Mouse (Mus musculus) megakaryocyte-erythroid progenitor cell, adult 5-6 weeks (primary cell): ENCODE results near the gene St3gal3. TPM values are rescaled to one million over a fixed set of nuclear protein-coding genes. Genes with fewer than 3 reads are reported as not detected.
A peak's percentile ranks its signal among the peaks of the same experiment; 100 is the strongest.

Source experiments
- ATAC-seq: replicated peaks from 2 replicates; pipeline ENCODE4 v1.8.0; 2016; ENCODE audit warnings: mild to moderate bottlenecking, inconsistent platforms; ENCODE audit not compliant: severe bottlenecking, poor library complexity, low FRiP score, low TSS enrichment
- total RNA-seq, 2 experiments: library from RNA; stranded (forward) in 1 of 2; stranded (reverse) in 1 of 2; fragments of 200-1000, 215-1000 nt in 1 of 2; fragments of >200 nt in 1 of 2; fragmentation: Nextera tagmentation in 1 of 2; gene quantifications; 2 replicates each; pipeline ENCODE4 v1.2.3; 2014 to 2017

The St3gal3 gene
- total RNA-seq, 2 experiments from 2014 or later, result 6.6 to 14.1 TPM

- ATAC-seq, result no peak
Observed at GRCm38 (mm10) chr4:117999951-118000350, 134.8 kb downstream of the St3gal3 start.

GRCm38 (mm10) chr4:117997381-117998269 is 137.1 kb downstream of the St3gal3 start:
- ATAC-seq, result no peak

- ATAC-seq, result no peak
Observed at GRCm38 (mm10) chr4:117996701-117997100, 138.0 kb downstream of the St3gal3 start.

- ATAC-seq, result no peak
Observed at GRCm38 (mm10) chr4:117995461-117995860, 139.3 kb downstream of the St3gal3 start.

GRCm38 (mm10) chr4:117993421-117993820 is 141.3 kb downstream of the St3gal3 start:
- no peak for ATAC-seq

GRCm38 (mm10) chr4:117992872-117993271 is 141.8 kb downstream of the St3gal3 start:
- no peak for ATAC-seq

- no peak for ATAC-seq
Observed at GRCm38 (mm10) chr4:117992036-117992435, 142.7 kb downstream of the St3gal3 start.

- ATAC-seq, result no peak
Observed at GRCm38 (mm10) chr4:117991055-117991627, 143.6 kb downstream of the St3gal3 start.

GRCm38 (mm10) chr4:117990571-117990970 is 144.1 kb downstream of the St3gal3 start:
- no peak for ATAC-seq

GRCm38 (mm10) chr4:117989801-117990200 is 144.9 kb downstream of the St3gal3 start:
- ATAC-seq, result no peak

- peak; percentile 88 for ATAC-seq
Observed at GRCm38 (mm10) chr4:117986766-117987165, 147.9 kb downstream of the St3gal3 start.

- no peak for ATAC-seq
Observed at GRCm38 (mm10) chr4:117984993-117985587, 149.6 kb downstream of the St3gal3 start.

GRCm38 (mm10) chr4:117984206-117984605 is 150.5 kb downstream of the St3gal3 start:
- ATAC-seq, result no peak

- no peak for ATAC-seq
Observed at GRCm38 (mm10) chr4:117982706-117983105, 152.0 kb downstream of the St3gal3 start.

GRCm38 (mm10) chr4:117981518-117981917 is 153.2 kb downstream of the St3gal3 start:
- ATAC-seq, result no peak

- ATAC-seq, result no peak
Observed at GRCm38 (mm10) chr4:117980161-117980560, 154.6 kb downstream of the St3gal3 start.

GRCm38 (mm10) chr4:117979181-117979580 is 155.5 kb downstream of the St3gal3 start:
- ATAC-seq, result no peak

GRCm38 (mm10) chr4:117978282-117978681 is 156.4 kb downstream of the St3gal3 start:
- no peak for ATAC-seq

- no peak for ATAC-seq
Observed at GRCm38 (mm10) chr4:117977841-117978240, 156.9 kb downstream of the St3gal3 start.

GRCm38 (mm10) chr4:117977371-117977770 is 157.3 kb downstream of the St3gal3 start:
- no peak for ATAC-seq
